ENCODE assay signal across 8 mouse cellular contexts in genomic region chr17:27826908-27827383, GRCm38 (mm10). TPM values are rescaled to one million over a fixed set of nuclear protein-coding genes. Genes with fewer than 3 reads are reported as not detected.
DNase-seq lines count a peak whose midpoint lies in the region; ATAC-seq and TF ChIP-seq lines count a peak whose summit lies in the region.

No protein-coding gene starts in this region.

- peak; percentile 23 for ATAC-seq in granulocyte monocyte progenitor cell, adult 5-6 weeks (replicated peaks; ENCODE audit: poor library complexity, severe bottlenecking)
- ATAC-seq in intestine, postnatal 0 days = no peak

- H3K4me1 ChIP-seq in intestine, postnatal 0 days (replicated peaks; ENCODE audit: control insufficient read depth, insufficient read depth, low read length) = no peaks in the 10 kb centered on the region; the same call in 1 of the 2 replicates

- H3K9ac ChIP-seq in intestine, postnatal 0 days (ENCODE audit: low read depth, low read length) = peak overlapping the region; percentile 31; the same call in 1 of the 2 replicates

- intact Hi-C loops in left cerebral cortex, adult 2 months (cut with DNase I) = no loop called here

- H3K4me3 ChIP-seq in intestine, postnatal 0 days (ENCODE audit: low read depth, low read length) = peak overlapping the region; percentile 26; the same call in 1 of the 2 replicates
- no peak overlapping the region for H3K4me3 ChIP-seq in layer of hippocampus, adult 2 months
- no peak overlapping the region for H3K4me3 ChIP-seq in left cerebral cortex, adult 2 months

- H3K27ac ChIP-seq in intestine, postnatal 0 days (ENCODE audit: low read depth, low read length) = peak overlapping the region; percentile 68
- no peak overlapping the region for H3K27ac ChIP-seq in layer of hippocampus, adult 2 months
- no peak overlapping the region for H3K27ac ChIP-seq in left cerebral cortex, adult 2 months

- no peaks in the 10 kb centered on the region for H3K9me3 ChIP-seq in intestine, postnatal 0 days (ENCODE audit: control insufficient read depth)

- H3K27me3 ChIP-seq in intestine, postnatal 0 days (replicated peaks; ENCODE audit: control insufficient read depth, insufficient read depth, low read length) = no peaks in the 10 kb centered on the region

- 2% methylated on average over 8 of the region's 9 CpGs for WGBS in intestine, postnatal 0 days

- no peaks in the 10 kb centered on the region for H3K36me3 ChIP-seq in intestine, postnatal 0 days (ENCODE audit: control insufficient read depth, insufficient read depth)

- peak; percentile 74 for DNase-seq in CD4-positive, CD25-positive, alpha-beta regulatory T cell, adult 2 months (ENCODE audit: low read depth, low spot score)
- DNase-seq in adrenal gland, postnatal 14 days = peak; percentile 74
- DNase-seq in lung, postnatal 10 days = peak; percentile 84
- DNase-seq in retina, postnatal 1 day = peak; percentile 24
- DNase-seq in layer of hippocampus, adult 2 months (ENCODE audit: low spot score in 2 of 2) = no peak
- DNase-seq in left cerebral cortex, adult 2 months (ENCODE audit: extremely low spot score in 1 of 2, low spot score in 2 of 2) = no peak

- TF ChIP-seq CTCF in intestine, postnatal 0 days (IDR thresholded peaks at IDR 0.05; ENCODE audit: low read depth) = no peak
- no peak for TF ChIP-seq CTCF in layer of hippocampus, adult 2 months (conservative IDR thresholded peaks at IDR 0.05)
- TF ChIP-seq CTCF in left cerebral cortex, adult 2 months (IDR thresholded peaks at IDR 0.05) = no peak

- H3K4me2 ChIP-seq in intestine, postnatal 0 days (replicated peaks; ENCODE audit: low read depth) = peak overlapping the region; percentile 66

RNA-seq across cellular contexts. Expression of gene D17Wsu92e, which starts 6.5 kb away (rescaled TPM):
- total RNA-seq in adrenal gland, postnatal 14 days (2021) = 142 and 151 TPM in 2 replicates
- 47.9 and 51.2 TPM in 2 replicates for total RNA-seq in granulocyte monocyte progenitor cell, adult 5-6 weeks (2014; fragmentation: Nextera tagmentation)
- 46.3 and 50.6 TPM in 2 replicates for total RNA-seq in granulocyte monocyte progenitor cell, adult 5-6 weeks (2017)
- polyA plus RNA-seq in intestine, postnatal 0 days (2015; fragmentation: Nextera tagmentation; extraction: Ambion mirVana) = 27.4 and 29.5 TPM in 2 replicates
- 100 to 1,000 TPM; 192 to 197 TPM for total RNA-seq in layer of hippocampus, adult 2 months (2021)
- total RNA-seq in left cerebral cortex, adult 2 months (2021) = 100 to 1,000 TPM; 219 to 228 TPM

RNA-seq across cellular contexts. Expression of gene Snrpc, which starts 11.0 kb away (rescaled TPM):
- 93.1 and 94.6 TPM in 2 replicates for total RNA-seq in adrenal gland, postnatal 14 days (2021)
- 132 and 184 TPM in 2 replicates for total RNA-seq in granulocyte monocyte progenitor cell, adult 5-6 weeks (2014; fragmentation: Nextera tagmentation)
- total RNA-seq in granulocyte monocyte progenitor cell, adult 5-6 weeks (2017) = 117 and 161 TPM in 2 replicates
- 156 and 160 TPM in 2 replicates for polyA plus RNA-seq in intestine, postnatal 0 days (2015; fragmentation: Nextera tagmentation; extraction: Ambion mirVana)
- 10 to 100 TPM; 46.7 to 51.1 TPM for total RNA-seq in layer of hippocampus, adult 2 months (2021)
- 10 to 100 TPM; 43.4 to 49.8 TPM for total RNA-seq in left cerebral cortex, adult 2 months (2021)

RNA-seq across cellular contexts. Expression of gene Uhrf1bp1, which starts 29.3 kb away (rescaled TPM):
- 24.4 and 29.9 TPM in 2 replicates for total RNA-seq in adrenal gland, postnatal 14 days (2021)
- 13.6 and 19.4 TPM in 2 replicates for total RNA-seq in granulocyte monocyte progenitor cell, adult 5-6 weeks (2014; fragmentation: Nextera tagmentation)
- total RNA-seq in granulocyte monocyte progenitor cell, adult 5-6 weeks (2017) = 6.7 and 6.9 TPM in 2 replicates
- polyA plus RNA-seq in intestine, postnatal 0 days (2015; fragmentation: Nextera tagmentation; extraction: Ambion mirVana) = 1.4 and 1.6 TPM in 2 replicates
- 10 to 100 TPM; 13.5 to 13.9 TPM for total RNA-seq in layer of hippocampus, adult 2 months (2021)
- 10 to 100 TPM; 20.3 to 20.8 TPM for total RNA-seq in left cerebral cortex, adult 2 months (2021)

Comparison
In these comparisons a context has a peak if more than half of its experiments do, and no peak if none do; other contexts are left out.
1. DNase-seq: peak in CD4-positive, CD25-positive, alpha-beta regulatory T cell, adult 2 months (single experiment), adrenal gland, postnatal 14 days (single experiment), lung, postnatal 10 days (single experiment) and retina, postnatal 1 day (single experiment); none in layer of hippocampus, adult 2 months (0 of 2) and left cerebral cortex, adult 2 months (0 of 2).